Mouse (Mus musculus): ENCODE data around the gene Sdr9c7.
"Not testable (repeated sequence)": the region's sequence is repeated elsewhere in the genome, so short reads cannot be mapped to it uniquely, and the experiment has no call there.

Gene Sdr9c7

DNA sequence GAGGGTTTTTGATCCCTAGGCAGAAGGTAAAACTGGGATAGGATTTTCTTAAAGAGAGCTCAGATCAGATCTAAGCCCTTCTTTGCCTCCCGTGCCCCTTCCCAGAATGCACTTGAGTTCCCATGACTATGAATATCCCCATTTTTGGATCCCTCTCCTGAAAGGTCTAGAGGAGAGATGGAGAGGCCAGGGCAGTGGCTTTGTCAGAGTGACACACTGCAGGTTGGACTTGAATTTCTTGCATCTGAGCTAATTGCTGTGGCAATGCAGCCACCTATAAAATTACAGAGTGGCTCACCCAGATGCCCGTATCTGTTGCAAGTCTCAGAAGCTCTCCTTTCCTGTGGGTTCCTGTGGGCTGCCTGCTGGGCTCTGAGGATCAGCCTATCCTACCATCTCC, at the start of gene Sdr9c7:
Sdr9c7 (plus strand) TSS at position 301 of the 400 bp plus-strand sequence.
- no peak for DNase-seq

DNA sequence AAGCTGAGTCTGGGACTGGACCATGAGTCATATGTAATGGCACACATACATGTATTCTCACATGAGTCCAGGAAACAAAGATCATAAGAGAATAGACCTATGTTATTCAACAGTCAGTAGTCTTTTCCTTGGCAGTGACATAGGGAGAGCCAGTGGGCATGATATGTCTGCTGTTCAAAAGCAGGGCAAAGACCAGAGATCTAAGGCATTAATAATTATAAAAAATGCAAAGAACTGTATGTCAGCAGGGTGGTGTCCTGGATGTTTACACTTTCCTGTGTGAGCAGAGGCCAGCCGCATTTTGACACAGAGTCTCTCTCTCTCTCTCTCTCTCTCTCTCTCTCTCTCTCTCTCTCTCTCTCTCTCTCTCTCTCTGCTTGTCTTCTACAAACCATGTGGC, 48.7 kb upstream of the Sdr9c7 start, which contains the start of gene Rdh19:
Rdh19 (plus strand) TSS at position 301 of the 400 bp plus-strand sequence.
- no peak for DNase-seq

DNA sequence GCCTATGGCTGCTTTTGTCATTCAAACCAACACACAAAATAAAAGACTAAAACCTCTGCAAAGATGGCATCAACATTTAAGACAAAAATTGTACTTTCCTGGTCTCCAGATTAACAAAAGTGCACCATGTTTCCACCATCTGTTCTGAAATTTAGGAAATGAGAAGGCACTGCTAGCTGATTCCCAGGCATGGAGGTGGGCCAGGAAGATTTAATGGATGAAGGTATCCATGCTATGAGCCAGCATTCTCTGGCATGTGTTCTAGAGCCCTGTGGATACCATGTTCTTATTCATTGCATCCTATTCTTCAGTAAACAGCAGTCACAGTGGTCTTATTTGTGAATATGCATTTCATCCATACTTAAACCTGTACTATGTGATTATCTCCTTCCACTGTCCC, 41.9 kb upstream of the Sdr9c7 start:
- DNase-seq, result no peak

DNA sequence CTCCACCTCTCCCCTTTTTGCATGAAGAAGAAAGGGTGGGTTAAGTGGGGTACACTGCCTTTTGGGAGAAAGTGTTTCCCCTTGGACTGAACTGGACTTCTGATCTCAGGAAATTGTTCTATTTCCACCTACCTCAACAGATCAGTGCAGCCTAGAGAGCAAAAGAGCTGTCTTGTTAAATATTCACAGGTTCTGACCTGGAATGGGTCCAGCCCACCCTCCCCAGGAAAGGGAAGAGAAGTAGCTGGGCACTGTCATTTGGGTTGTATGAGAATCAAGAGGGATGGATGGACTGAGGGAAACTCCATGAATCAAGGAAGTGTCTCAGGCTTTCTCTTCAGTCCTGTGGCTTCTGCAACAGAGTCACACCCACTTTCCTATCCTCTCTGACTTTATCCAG, 33.4 kb upstream of the Sdr9c7 start:
- DNase-seq, result no peak

DNA sequence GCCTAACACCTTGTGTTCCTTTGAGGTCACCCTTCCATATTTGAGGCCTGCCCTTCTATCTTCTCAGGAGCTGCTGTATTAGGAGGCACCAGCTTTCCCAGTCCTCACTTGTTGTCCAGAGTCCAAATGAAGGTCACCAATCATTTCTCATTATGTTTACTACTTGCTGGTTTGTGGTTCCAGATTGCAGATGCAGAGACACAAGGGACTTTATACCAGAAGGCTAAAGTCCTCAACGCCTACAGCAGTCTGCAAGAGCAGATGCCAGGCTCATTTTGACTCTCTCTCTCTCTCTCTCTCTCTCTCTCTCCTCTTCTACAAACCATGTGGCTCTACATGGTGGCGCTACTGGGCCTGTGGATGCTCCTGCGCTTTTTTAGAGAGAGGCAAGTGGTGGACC, 32.1 kb upstream of the Sdr9c7 start, which contains the start of gene Rdh16f2:
Rdh16f2 (plus strand) TSS at position 243 of the 400 bp plus-strand sequence.
- no peak for DNase-seq

DNA sequence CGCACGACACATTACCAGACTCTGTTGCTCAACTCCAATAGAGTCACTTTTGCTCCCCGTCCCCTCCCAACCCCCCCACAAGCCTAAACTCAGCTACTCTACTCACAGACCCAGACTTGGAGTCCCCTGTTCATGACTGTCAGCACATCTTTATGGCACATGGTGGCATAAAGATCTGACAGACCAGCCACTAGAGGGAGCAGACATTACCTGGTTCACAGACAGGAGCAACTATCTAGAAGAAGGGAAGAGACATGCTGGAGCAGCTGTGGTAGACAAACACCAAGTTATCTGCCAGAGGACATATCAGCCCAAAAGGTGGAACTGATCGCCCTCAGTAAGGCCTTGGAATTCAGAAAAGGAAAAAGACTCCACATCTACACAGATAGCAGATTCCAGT, 25.8 kb upstream of the Sdr9c7 start:
- no peak for DNase-seq

DNA sequence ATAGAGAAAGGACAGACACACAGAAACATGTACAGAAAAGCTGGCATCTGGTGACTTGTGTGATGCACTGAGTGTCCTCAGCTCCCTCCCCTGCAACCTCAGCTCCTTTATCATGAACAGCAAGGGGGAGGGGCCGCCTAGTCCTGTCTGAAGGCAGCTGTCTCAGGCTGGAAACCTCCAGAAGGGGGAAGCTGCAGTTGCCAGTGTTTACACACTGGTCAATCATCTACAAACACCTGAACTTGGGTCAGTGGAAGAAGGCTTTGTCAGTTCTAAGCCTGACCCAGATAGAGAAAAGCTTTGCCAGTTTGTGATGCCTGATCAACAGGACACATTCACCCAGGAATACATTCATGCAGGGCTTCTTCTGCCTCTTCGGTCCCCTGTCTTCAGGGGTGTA, 20.6 kb upstream of the Sdr9c7 start:
- no peak for DNase-seq

DNA sequence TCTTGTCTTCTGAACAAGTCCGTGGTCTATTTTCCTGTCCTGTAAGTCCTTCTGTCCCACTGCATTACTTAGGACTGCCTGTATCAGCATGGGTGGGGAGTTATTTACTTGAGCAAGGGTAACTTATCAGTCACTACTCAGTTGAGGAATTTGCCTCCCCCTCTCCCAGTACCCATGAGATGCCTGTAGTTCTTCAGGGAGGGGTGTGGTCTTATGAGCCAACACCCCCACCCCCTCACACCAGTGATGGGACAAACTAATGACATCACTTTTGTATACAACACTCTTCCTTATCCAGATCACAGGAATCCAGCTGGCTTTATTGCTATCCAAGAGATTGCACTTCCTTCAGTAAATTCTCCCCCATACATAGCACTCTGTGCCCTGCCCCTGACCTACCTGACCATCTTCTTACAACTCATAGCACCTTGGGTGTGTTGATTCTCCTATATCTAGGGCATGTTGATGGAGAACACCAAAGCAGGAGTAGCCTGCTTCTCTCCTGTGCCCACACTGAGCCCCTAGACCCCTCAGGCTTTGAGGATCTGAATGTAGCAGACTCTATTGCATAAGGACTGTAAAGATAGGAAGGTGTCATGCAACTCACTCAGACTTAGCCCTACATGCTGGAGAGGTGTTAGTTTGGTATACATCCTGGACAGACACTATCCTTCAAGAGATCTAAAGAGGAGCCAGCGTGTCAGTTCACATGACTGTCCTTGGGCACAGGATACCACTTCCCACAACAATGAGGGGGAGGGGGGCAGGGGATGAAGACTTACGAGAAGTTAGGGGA, 19.9 kb upstream of the Sdr9c7 start:
- no peak for DNase-seq

DNA sequence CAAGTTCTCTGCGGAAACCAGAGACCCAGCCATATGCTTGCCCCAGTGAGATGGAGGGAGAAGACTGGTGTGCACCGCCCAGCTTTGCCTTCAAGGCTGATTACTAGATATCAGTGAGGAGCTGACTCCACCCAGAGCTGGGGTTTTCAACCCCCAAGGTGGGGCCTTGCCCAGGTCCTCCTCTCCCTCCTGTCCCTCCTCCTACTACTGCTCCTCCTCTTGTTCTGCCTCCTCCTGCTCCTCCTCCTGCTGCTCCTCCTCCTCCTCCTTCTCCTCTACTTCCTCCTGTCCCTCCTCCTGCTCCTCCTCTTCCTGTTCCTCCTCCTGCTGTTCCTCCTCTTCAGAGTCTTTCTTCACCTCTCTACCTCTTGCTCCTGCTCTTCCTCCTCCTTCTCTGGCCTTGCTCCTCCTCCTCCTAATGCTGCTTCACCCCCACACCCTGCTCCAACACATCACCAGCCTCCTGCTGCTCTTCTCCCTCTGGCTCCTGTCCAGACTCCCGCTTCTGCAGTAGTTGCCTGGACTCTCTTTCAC, 19.1 kb upstream of the Sdr9c7 start:
- no peak for DNase-seq

DNA sequence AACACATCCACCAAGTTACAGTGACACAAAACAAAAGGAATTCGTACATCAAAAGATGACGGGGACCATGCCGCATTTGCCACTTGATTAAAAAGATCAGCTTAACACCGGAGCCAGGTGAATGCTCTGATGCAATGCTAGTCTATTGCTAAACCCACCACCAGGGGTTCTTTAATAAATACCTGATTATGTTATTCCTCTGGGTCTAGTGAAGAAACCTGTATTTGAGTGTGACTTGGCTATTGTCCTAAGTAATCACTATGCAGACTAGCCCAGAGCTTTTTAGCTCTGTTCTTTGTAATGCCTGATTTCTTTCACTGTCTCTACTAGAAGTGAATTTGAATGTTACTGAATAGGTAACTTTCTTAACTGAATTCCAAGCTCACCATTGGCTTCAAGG, 17.3 kb upstream of the Sdr9c7 start:
- DNase-seq, result no peak

DNA sequence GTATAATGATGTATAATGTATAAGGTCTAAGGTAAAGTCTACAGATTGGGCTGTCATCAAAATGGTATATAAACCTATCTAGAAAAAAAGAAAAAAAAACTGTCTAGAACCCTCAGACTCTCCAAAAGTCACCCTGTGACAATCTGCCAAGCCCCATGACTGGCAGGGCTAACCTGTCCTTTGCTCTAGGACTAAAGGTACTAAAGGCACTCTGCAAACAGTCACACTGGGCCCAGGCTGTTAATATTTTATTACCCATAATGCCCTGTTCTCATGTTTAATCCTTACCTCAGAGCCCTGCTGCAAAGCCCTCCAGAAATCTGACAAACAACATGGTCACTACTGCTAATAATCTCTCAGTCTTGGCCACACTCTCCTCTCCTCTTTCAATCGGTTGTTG, 11.8 kb upstream of the Sdr9c7 start:
- no peak for DNase-seq

DNA sequence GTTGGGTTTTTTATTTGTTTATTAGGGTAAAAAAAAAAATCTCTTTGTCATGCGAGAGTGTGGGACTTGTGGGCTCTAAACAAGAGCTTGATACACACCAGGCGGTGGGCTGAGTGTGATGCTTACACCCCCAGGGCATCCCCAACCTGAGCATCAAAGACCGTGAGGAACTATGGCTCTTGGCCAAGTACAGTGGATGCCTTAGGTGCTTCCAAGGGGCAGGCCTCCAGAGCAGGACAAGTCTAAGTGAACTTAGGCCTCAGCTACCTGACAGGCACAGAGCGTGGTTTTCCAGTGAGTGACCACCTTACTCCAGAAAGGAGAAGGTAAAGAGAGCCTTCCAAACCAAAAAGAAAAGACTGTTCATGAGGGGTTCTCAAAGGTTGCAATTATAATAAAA, 11.3 kb upstream of the Sdr9c7 start:
- DNase-seq, result no peak

DNA sequence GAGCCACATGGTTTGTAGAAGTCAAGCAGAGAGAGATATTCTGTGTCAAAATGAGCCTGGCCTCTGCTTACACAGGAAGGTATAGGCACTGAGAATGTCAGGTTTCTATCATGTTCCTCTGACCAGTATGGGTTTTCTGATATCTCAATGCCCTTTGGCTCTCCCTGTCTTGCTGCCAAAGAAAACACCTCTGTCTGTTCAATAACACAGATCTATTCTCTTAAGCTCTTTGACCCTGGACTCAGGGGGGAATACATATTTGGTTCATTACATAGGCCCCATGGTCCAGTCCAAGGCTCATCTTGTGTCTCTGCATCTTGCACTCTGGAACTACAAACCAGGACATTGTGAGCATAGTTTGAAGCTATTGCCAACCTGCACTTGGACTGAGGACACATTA, 9.7 kb upstream of the Sdr9c7 start, which contains the start of gene Rdh7:
Rdh7 (minus strand) TSS at position 213 of the 400 bp plus-strand sequence.
- DNase-seq, result no peak

DNA sequence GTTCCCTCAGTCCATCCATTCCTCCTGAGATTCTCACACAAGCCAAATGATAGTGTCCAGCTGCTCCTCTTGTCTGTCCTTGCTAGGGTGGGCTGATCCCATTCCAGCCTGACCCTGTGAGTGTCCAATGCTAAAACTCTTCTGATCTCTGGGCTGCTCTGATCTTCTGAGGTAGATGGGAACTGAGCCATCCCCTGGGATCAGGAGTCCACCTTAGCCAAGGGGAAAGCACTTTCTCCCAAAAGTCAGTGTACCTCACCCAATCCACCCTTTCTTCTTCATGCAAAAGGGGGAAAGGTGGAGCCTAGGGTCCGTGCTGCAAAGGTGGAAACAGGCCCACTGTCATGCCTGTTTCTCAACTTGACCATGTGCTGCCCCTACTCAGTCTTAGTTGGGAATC, 6.8 kb upstream of the Sdr9c7 start:
- no peak for DNase-seq

DNA sequence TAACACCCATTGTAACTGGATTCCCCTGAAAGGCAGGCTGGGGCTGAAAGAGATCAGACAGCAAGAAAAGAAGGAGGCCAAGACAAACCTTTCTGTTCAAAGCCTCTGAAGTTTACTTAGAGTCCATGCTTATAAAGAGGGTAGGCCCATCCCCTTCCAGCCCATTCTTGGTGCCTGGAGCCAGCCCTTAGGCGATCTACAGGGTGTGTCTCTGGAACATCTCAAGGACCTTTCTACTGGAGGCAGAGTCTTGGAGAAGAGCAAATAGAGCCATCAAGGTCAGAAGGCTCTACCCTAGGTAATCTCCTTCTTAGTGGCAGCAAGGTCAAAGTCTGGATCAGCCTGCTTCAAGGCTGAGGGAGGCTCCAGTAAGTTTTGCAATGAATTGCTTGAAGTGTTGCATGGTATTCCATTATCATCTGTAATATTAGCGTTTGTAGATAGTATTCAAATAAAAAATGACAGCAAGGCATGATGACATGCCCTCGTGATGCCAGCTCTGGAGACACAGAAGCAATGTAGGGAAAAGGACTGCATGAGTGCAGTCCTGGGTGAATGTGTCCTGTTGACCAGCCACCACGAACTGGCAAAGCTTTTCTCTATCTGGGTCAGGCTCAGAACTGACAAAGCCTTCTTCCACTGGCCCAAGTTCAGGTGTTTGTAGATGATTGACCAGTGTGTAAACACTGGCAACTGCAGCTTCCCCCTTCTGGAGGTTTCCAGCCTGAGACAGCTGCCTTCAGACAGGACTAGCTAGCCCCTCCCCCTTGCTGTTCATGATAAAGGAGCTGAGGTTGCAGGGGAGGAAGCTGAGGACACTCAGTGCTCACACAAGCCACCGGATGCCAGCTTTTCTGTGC, 4.9 kb upstream of the Sdr9c7 start:
- DNase-seq, result not testable (repeated sequence)

DNA sequence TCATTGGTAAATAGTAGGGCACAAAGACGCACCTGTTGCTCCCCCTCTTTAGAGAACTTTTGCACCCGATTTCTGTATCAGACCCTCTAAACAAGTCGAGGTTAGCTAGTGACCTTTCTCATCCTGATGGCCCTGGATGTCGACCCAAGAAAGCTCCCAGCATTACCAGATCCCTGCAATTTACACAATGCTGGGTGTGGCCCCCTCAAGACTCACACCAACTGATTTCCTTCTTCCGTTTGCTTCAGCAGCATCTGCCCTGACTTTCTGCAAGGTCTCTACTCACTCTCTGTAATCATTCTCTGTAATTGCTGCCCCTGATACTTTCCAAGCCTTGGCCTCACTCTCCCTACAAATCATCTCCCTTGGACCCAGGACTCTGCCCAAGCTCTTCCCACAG, 1.6 kb upstream of the Sdr9c7 start:
- DNase-seq, result no peak

DNA sequence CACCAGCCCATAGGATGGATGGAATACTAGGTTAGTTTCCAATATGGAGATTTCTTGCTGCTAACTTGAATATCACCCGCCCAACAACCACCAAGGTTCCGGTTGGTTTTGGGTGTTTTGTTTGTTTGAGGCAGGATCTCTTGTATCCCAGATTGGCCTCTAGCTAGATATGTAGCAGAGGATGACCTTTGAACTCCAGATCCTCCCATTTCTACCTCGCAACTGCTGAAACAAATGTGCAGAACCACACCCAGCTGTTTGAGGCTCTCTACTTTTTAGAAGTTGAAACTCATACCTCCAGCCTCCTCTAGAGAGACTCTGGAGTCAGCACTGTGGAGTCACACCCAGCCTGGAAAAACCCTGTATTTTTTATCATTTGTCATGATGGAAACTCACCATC, 812 bp upstream of the Sdr9c7 start:
- DNase-seq, result no peak

DNA sequence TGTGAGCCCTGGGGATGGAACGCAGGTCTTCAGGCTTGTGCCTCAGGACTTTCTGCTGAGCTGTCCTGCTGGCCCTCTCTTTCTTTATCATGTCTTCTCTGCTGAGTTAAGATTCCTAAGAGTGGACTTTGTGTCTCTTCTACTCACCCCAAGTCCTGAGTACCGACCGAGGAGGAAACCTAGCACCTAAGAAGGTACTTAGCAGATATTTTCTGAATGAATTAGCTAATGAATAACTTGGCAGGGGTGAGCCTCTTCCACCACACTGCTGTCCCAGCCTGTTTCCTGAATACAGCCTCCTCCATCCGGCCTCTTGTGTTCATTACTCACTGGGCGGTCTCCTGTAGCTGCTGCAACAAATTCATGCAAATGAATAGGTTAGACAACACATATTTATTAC, 1.5 kb downstream of the Sdr9c7 start:
- no peak for DNase-seq

DNA sequence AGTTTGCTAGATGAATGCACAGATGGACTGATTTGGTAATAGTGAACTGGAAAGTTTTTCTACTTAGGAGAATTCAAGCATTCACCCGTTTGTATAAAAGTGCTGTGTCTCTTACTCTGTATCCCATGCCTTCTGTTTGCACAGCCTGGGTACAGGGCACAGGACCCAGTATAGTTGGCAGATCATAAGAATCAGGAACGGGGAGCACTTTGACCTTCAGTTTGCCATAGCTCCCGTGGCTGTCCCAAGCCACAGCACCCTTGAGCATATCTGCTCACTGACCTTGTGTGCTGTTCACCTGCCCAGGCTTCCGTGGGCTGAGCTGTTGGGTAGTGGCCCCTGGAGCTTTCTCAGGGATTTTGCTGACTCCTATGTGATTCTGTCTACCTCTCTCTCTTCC, 3.4 kb downstream of the Sdr9c7 start:
- no peak for DNase-seq

DNA sequence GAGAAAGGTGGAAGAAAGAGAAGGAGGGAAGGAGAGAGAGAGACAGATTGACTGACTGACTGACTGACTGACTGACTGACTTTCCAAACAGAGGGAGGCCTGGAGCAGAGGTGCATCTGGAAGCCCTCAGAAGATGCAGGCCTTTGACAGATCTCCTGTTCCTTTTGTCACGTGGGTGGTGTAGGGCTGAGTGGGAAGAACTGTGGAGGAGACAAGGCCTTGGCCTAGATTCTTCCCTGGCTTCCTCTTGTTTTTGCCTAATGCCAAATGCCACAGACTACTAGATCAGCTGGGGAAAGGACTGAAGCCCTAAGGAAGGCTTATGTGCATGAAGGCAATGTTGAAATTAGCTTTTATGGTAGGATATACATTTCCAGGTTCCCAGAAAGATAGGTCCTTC, 4.8 kb downstream of the Sdr9c7 start:
- no peak for DNase-seq

DNA sequence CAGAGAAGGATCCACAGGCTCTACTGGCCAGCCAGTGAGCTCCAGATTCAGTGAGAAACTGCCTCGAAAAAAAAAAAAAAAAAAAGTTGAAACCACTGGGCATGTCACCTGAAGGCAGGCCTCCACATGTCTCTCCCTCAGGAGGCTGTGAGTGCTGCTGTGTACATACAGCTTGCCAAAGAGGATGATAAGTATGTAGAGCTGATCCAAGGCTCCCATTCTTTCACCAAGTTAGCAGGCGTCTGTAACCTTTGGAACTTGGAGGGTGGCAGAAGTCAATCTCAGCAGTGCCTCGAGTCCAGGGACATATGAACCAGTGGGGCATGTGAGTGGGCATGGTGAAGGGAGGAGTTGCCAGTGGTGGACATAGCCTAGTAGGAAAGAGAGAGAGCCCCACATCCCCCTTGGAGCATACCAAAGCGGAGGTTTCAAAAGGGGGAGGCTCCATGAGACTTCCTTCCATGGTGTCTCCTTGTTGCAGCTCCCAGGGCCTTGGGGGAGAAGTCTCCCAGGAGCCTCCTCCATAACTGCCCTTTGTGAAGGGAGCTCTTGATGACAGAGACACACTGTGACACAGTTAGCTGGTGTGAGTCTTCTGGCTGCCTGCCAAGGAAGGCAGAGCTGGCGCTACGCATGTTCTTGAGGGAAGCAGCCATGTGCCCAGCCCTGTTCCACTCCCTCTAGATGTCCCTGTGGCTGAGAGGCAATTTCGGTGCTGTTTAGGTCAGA, 6.6 kb downstream of the Sdr9c7 start:
- DNase-seq, result no peak

DNA sequence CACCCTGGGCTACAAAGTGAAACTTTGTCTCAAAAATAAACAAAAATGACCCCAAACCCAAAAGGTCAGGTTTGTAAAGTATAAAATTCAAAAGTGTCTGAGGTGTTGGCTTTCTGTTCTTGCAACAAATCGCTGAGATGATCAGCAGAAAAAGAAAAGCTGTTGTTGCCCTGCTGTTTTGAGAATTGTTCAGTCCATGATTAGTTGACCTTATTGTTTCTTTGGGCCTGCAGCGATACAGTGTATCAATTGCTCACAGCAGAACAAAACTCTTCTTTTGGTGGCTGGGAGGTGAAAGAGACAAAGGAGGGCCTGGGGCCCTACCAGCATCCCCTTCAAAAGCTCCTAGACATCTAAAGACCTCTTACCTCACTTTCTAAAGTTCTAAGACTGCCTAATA, 7.8 kb downstream of the Sdr9c7 start:
- DNase-seq, result no peak

DNA sequence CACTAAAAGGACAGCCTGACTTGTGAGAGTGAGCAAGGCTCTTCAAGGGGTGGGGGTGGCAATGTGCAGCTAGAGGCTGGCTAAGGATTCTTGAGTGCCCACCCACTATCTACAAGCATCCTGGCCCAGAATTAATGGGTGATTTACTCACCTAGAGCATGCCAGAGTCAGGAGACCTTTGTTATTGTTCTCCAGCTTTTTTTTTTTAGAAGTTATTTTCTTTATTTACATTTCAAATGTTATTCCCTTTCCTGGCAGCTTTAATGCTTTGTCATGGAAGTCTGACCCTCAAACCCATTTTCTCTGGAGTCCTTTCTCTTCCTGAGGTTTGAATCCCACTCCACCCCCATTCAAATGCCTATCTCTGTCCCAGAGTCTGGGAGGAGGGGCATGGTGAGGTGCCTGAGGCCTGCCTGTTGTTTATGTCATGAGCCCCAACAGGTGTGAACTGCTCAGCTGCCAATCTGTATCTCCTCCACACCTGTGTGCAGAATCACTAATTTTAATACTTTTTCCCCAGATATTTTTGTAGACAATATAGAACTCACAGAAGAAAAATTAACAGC, 9.2 kb downstream of the Sdr9c7 start:
- no peak for DNase-seq
